Mouse (Mus musculus) left cerebral cortex, adult 18-20 months (tissue): ENCODE measurements at regions not wholly inside any gene's neighbourhood (a gene's known extent, or its start where the extent isn't known, plus 50 kb on each side); places are given as distances from the start of the nearest gene placed in this dataset.

Experiments
- DNase-seq, 2 experiments: peaks; one replicate each; pipeline ENCODE4 v3.0.0; 2021 to 2022; ENCODE audit warnings: low spot score in 2 of 2, mixed read lengths in 1 of 2

GRCm38 (mm10) chr15:93655243-93655642 is 59.6 kb upstream of the Prickle1 start:
- no peak for DNase-seq

GRCm38 (mm10) chr15:93653378-93653777 is 57.7 kb upstream of the Prickle1 start:
- DNase-seq = no peak

- no peak for DNase-seq
Measured at GRCm38 (mm10) chr15:93650981-93651757, 55.5 kb upstream of the Prickle1 start.

GRCm38 (mm10) chr15:93650009-93650522 is 54.4 kb upstream of the Prickle1 start:
- no peak for DNase-seq

DNA sequence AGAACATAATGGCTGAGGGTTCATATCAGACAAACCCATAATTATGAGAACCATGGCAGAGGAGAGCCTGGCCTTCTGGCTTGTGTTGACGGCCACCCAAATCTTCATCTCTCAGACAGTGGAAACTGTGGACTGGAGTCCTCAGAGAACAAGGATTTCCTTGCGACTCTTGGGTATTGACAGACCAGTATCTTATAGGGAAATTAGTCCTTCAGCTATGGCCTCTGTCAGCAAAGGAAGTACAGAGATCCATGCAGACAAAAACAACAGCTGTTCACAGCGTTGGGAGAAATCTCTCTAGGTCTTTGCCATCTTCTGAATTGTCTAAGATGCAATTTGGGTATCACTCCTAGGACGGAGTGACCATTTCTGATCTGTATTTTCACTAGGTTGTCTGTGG is 53.0 kb upstream of the Prickle1 start:
- DNase-seq = no peak

- no peak for DNase-seq
Measured at GRCm38 (mm10) chr15:93646820-93647219, 51.1 kb upstream of the Prickle1 start.

- no peak for DNase-seq
Measured at GRCm38 (mm10) chr15:93645950-93646349, 50.3 kb upstream of the Prickle1 start.
